Mouse (Mus musculus) T-helper 2 cell (primary cell): ENCODE data around the gene 5730409E04Rik.

ENCODE experiments used
- in situ Hi-C: fragments of 300-600 bp; cut with MboI, MseI; formaldehyde crosslinking; loops from one replicate; pipeline ENCODE4 v1.15.1; 2025; ENCODE audit warnings: high pct_unique_total_duplicates

The 5730409E04Rik gene

DNA sequence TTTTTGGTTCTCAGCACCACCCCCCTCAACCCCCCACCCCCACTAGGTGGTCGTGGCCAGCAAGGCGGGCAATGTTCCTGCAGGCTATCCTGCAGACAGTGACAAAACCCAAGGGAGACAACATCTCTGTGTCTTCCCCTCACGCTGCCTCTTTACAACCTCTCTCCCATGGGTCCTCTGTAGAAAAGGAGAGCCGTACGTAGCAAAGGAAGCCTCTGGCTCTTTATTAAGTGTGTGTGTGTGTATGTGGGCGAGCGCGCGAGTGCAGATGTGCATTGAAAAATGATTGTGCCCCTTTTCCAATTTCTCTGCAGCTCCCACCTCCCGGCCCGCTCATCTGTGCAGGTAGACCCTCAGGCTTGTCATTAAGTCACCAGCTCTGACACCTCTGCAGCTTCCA is 26.7 kb downstream of the 5730409E04Rik start:
- in situ Hi-C loops = no loop called here

GRCm38 (mm10) chr4:126637446-126637845 is 27.8 kb downstream of the 5730409E04Rik start:
- in situ Hi-C loops = no loop called here

DNA sequence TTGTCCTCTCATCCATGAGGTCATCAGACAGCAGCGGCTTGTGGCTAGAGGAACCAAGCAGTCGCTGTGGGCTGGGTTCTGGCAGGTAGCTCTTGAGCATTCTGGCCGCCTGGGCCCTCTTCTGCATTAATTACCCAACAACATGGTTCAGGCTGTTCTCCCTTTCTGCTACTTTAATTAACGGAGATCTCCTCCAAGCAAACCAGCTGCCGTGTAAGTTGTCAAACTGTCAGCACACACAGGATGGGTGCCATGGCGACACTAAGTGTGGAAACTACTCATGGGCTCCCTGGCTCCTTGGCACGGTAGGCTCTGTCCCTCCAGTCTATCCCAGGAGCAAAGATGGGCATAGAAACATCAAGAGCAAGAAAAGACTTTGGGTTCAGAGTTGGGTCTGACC is 29.7 kb downstream of the 5730409E04Rik start:
- in situ Hi-C loops = no loop called here

DNA sequence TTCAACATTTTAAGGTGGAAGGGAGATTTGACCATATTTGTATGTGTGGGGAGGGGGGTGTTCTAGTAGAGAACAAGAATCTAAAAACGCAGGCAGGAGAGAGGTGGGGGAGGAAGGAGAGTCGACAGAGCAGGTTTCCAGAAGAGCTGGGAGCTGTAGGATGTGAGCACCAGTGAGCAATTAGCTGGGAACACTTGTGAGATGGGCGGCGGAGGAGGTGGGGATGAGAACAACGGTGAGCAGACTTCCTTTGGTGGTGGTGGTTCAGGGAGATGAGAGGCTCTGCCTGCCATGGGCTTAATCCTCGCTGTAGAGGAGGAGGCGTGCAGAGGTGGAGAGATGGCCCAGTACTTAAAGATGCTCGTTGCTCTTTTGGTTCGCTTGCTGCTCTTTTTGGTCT is 32.3 kb downstream of the 5730409E04Rik start:
- in situ Hi-C loops = no loop called here

- in situ Hi-C loops = no loop called here
Observed at GRCm38 (mm10) chr4:126643815-126644214, 34.2 kb downstream of the 5730409E04Rik start.

- in situ Hi-C loops = no loop called here
Observed at GRCm38 (mm10) chr4:126644333-126644963, 34.8 kb downstream of the 5730409E04Rik start.

GRCm38 (mm10) chr4:126647996-126648910 is 38.6 kb downstream of the 5730409E04Rik start:
- in situ Hi-C loops = no loop called here

- in situ Hi-C loops = no loop called here
Observed at GRCm38 (mm10) chr4:126653148-126653547, 43.5 kb downstream of the 5730409E04Rik start.

GRCm38 (mm10) chr4:126655356-126655755 is 45.7 kb downstream of the 5730409E04Rik start:
- in situ Hi-C loops = no loop called here

GRCm38 (mm10) chr4:126661249-126661648 is 51.6 kb downstream of the 5730409E04Rik start:
- in situ Hi-C loops = no loop called here
